Mouse (Mus musculus): ENCODE results near the gene Clnk. TPM values are rescaled to one million over a fixed set of nuclear protein-coding genes. Genes with fewer than 3 reads are reported as not detected.

Clnk gene
- polyA plus RNA-seq, 1 experiment: not detected

DNA sequence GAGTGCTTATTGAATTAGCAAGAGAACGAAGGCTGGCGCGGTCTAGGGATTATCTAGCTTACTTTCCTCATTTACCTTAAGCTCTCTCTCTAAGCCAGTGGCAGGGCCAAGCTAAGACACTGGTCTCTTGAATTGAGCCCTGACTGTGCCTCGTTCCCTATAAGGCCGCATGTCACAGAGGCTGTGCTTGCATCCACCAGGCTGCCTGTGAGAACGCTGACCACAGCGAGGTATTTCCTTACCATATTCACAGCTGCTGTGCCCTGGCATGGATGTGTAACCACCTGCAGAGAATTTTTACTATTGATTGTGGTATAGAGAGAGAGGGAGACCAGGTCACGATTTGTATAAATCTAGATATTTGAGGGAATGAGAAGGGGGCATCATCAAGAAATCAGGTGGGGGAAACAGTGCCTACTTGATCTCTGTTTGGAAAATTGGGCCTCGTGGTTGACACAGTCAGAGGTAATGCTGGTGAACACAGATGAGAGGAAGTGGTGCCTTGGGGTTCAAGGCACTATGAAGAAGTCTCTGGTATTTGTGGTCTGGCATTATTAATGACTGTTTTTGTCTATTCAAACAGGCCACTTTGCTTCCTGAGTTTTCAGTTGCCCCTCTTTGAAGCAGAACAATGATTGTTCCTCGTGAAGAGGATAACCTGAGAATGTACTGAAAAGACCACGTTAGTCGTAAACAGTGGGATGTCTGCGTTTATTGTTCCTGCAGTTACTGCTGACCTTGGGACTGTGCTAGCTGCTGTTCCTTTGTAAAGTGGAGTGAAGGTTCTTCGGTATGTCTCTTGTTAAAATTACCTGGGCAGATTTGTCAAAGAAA, 52.3 kb downstream of the Clnk start:
- H3K27me3 ChIP-seq (ENCODE audit: control insufficient read depth): no peaks in the 10 kb centered on the region
- no peaks in the 10 kb centered on the region for H3K4me1 ChIP-seq (ENCODE audit: control insufficient read depth)
- TF ChIP-seq GATA1 (IDR thresholded peaks at IDR 0.05; ENCODE audit: low read length) (no peak), TAL1 (IDR thresholded peaks at IDR 0.05; ENCODE audit: low read length) (no peak)
- H3K9me3 ChIP-seq (ENCODE audit: control insufficient read depth, low read length): no peaks in the 10 kb centered on the region
- H3K36me3 ChIP-seq (ENCODE audit: control insufficient read depth): no peaks in the 10 kb centered on the region
- H3K4me3 ChIP-seq (replicated peaks): no peak overlapping the region

DNA sequence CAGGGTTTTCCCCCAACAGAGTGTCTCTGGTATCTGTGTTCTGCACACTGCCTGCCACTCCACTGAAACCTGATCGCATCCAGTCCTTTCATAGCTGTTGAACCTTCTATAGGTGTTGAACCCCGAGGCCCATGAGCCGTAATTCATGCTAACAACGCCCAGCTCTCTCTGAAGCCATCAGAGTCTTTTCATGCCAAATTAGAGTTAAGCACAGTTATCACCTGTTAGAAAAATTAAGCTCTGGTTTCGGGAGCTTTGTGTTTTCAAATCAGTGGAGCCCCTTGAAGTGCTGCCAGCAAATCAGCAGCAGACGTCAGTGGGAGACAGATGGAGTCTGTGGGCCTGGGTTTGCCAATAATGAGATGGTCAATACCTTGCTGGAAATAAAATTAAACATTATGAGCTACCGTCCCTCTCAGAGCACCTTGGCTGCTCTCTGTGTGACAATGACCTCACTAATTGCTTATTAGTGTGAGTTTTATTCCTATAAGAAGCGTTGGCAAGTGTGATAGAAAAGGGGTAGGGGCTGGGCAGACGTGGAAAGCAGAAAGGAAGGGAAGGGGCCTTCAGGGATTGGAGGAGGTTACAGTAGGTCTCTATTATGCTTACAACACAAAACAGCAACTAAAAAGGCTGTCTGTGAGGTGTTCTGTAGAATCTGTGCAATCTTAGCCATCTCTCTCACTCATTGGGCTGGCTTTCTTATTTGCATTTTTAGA, 63.1 kb downstream of the Clnk start:
- no peak for TF ChIP-seq TAL1 (IDR thresholded peaks at IDR 0.05; ENCODE audit: low read length)
- TF ChIP-seq GATA1 (IDR thresholded peaks at IDR 0.05; ENCODE audit: low read length): no peak
- no peaks in the 10 kb centered on the region for H3K9me3 ChIP-seq (ENCODE audit: control insufficient read depth, low read length)
- H3K4me3 ChIP-seq (replicated peaks): no peak overlapping the region
- no peaks in the 10 kb centered on the region for H3K36me3 ChIP-seq (ENCODE audit: control insufficient read depth)
- H3K27me3 ChIP-seq (ENCODE audit: control insufficient read depth): no peaks in the 10 kb centered on the region
- H3K4me1 ChIP-seq (ENCODE audit: control insufficient read depth): no peaks in the 10 kb centered on the region

DNA sequence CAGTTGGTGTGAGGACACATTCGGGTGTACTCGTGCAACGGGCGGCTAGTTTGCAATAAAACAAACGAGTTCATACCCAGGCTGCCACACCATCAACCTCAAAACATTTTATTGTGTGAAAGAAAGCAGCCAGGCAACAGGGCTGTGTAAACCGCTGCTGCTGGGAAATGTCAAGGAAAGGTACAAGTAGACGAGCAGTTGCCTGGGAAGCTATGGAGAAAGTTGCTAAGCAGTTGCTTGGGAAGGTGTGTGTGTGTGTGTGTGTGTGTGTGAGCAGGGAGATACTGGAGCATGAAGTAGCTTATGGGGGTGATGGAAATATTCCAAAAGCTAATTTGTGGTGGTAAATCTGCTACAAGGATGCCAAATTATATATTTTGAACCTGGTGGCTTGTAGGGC, 63.7 kb downstream of the Clnk start:
- TF ChIP-seq TAL1 (IDR thresholded peaks at IDR 0.05; ENCODE audit: low read length) (no peak), GATA1 (IDR thresholded peaks at IDR 0.05; ENCODE audit: low read length) (no peak)
- Histone ChIP-seq H3K36me3 (ENCODE audit: control insufficient read depth) (no peaks in the 10 kb centered on the region), H3K9me3 (ENCODE audit: control insufficient read depth, low read length) (no peaks in the 10 kb centered on the region), H3K27me3 (ENCODE audit: control insufficient read depth) (no peaks in the 10 kb centered on the region), H3K4me3 (replicated peaks) (no peak overlapping the region), H3K4me1 (ENCODE audit: control insufficient read depth) (no peaks in the 10 kb centered on the region)

DNA sequence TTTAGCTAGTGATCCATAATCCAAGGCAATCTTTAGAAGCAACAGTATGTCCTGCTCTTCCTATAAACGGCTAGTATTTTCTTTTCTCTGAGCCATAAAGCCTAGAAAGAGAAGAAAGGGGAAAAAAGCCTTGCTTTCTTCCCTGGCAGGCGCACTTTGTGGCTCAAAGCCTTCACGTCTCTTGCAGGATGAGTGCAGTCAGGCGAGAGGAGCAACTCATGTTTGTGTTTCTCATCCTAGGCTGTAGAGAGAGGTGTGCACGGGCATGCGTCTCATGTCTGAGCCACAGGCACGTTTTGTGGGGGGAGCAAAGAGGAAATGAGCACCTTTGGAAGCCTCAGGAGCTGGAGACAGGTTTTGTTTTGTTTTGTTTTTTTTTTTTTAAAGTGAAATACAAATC, 64.2 kb downstream of the Clnk start:
- Histone ChIP-seq H3K4me3 (replicated peaks) (no peak overlapping the region), H3K36me3 (ENCODE audit: control insufficient read depth) (no peaks in the 10 kb centered on the region), H3K4me1 (ENCODE audit: control insufficient read depth) (no peaks in the 10 kb centered on the region), H3K9me3 (ENCODE audit: control insufficient read depth, low read length) (no peaks in the 10 kb centered on the region), H3K27me3 (ENCODE audit: control insufficient read depth) (no peaks in the 10 kb centered on the region)
- TF ChIP-seq GATA1 (IDR thresholded peaks at IDR 0.05; ENCODE audit: low read length) (no peak), TAL1 (IDR thresholded peaks at IDR 0.05; ENCODE audit: low read length) (no peak)

DNA sequence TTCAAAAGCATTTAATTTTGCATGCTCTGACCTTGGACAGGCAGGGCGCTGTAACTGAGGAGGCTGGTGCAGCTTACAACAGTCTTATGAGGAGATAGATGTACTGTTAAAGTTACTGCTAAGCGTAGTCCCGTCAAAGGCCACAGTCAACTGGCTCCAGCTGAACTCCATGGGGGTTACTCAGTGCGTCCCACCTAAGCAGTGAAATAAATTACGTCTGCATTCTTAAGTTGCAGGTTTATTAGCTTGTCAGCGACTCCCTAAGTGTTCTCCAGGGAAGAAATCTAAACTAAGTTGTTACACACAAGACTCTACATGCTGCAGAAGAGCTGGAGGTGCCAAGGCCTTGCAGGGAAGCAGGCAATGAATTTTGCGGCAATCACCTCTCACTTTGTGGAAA, 77.7 kb downstream of the Clnk start:
- H3K9me3 ChIP-seq (ENCODE audit: control insufficient read depth, low read length): no peaks in the 10 kb centered on the region
- H3K36me3 ChIP-seq (ENCODE audit: control insufficient read depth): no peaks in the 10 kb centered on the region
- H3K27me3 ChIP-seq (ENCODE audit: control insufficient read depth): no peaks in the 10 kb centered on the region
- TF ChIP-seq TAL1 (IDR thresholded peaks at IDR 0.05; ENCODE audit: low read length) (no peak), GATA1 (IDR thresholded peaks at IDR 0.05; ENCODE audit: low read length) (no peak)
- H3K4me1 ChIP-seq (ENCODE audit: control insufficient read depth): no peaks in the 10 kb centered on the region
- no peak overlapping the region for H3K4me3 ChIP-seq (replicated peaks)

DNA sequence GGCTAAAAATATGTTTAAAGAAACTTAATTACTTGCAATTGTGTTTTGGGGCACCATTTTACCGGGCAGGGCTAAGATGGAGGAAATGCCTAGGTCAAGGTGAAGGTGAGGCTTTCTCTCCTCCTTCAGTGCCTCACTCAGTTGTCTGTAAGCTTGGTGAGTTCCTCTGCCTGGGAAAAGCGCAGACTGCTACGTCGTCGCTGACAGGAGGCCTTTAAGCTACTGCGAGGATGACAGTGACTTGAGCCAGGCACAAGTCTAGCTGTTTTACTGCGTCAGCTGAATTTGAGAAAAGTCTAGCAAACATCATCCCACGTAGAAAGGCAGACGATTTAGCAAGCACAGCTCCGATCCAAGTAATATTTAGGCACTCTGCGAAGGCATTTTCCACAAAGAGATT, 81.5 kb downstream of the Clnk start:
- TF ChIP-seq GATA1 (IDR thresholded peaks at IDR 0.05; ENCODE audit: low read length) (no peak), TAL1 (IDR thresholded peaks at IDR 0.05; ENCODE audit: low read length) (no peak)
- Histone ChIP-seq H3K36me3 (ENCODE audit: control insufficient read depth) (no peaks in the 10 kb centered on the region), H3K4me1 (ENCODE audit: control insufficient read depth) (no peaks in the 10 kb centered on the region), H3K9me3 (ENCODE audit: control insufficient read depth, low read length) (no peaks in the 10 kb centered on the region), H3K4me3 (replicated peaks) (no peak overlapping the region), H3K27me3 (ENCODE audit: control insufficient read depth) (no peaks in the 10 kb centered on the region)

DNA sequence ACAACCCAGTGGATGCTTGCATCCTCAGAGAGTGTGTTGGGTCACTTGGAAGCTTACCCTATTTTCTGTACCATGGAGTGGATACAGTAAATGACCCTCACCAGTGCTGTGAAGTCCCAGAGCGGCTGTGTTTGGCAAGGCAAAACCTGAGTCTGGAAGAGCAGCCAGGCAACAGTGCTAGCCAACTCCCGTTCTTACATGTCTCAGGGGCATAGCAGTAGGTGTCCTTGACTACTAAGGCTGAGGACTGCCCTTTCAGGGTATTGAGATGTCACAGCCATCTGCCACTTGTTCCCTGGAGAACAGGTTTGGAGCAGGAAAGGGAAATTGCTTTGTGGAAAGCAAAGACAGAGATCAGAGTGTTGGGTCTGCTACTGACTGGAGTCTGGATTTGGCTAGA, 85.5 kb downstream of the Clnk start:
- no peak overlapping the region for H3K4me3 ChIP-seq (replicated peaks)
- no peaks in the 10 kb centered on the region for H3K9me3 ChIP-seq (ENCODE audit: control insufficient read depth, low read length)
- no peaks in the 10 kb centered on the region for H3K4me1 ChIP-seq (ENCODE audit: control insufficient read depth)
- H3K27me3 ChIP-seq (ENCODE audit: control insufficient read depth): no peaks in the 10 kb centered on the region
- H3K36me3 ChIP-seq (ENCODE audit: control insufficient read depth): no peaks in the 10 kb centered on the region
- no peak for TF ChIP-seq TAL1 (IDR thresholded peaks at IDR 0.05; ENCODE audit: low read length)
- TF ChIP-seq GATA1 (IDR thresholded peaks at IDR 0.05; ENCODE audit: low read length): no peak

DNA sequence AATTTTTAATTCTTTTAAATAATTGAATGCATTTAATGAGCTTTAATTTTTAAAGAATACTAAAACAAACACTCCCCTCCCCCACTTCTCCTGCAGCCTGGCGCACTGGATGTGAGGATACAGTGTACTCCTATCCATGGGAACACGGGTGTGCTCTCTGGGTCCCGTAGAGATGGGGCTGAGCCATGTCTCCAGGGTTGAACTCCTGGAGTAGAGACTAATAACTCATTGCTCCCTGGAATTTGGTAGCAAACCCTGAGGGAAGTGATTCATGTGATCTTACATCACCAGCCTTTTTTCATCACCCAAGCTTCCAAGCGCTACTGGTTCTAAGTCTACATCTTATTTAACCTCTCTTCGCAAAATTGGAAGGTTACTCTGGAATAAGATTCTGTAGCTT, 87.8 kb downstream of the Clnk start:
- no peaks in the 10 kb centered on the region for H3K9me3 ChIP-seq (ENCODE audit: control insufficient read depth, low read length)
- TF ChIP-seq GATA1 (IDR thresholded peaks at IDR 0.05; ENCODE audit: low read length) (no peak), TAL1 (IDR thresholded peaks at IDR 0.05; ENCODE audit: low read length) (no peak)
- H3K4me3 ChIP-seq (replicated peaks): no peak overlapping the region
- no peaks in the 10 kb centered on the region for H3K27me3 ChIP-seq (ENCODE audit: control insufficient read depth)
- no peaks in the 10 kb centered on the region for H3K36me3 ChIP-seq (ENCODE audit: control insufficient read depth)
- no peaks in the 10 kb centered on the region for H3K4me1 ChIP-seq (ENCODE audit: control insufficient read depth)

DNA sequence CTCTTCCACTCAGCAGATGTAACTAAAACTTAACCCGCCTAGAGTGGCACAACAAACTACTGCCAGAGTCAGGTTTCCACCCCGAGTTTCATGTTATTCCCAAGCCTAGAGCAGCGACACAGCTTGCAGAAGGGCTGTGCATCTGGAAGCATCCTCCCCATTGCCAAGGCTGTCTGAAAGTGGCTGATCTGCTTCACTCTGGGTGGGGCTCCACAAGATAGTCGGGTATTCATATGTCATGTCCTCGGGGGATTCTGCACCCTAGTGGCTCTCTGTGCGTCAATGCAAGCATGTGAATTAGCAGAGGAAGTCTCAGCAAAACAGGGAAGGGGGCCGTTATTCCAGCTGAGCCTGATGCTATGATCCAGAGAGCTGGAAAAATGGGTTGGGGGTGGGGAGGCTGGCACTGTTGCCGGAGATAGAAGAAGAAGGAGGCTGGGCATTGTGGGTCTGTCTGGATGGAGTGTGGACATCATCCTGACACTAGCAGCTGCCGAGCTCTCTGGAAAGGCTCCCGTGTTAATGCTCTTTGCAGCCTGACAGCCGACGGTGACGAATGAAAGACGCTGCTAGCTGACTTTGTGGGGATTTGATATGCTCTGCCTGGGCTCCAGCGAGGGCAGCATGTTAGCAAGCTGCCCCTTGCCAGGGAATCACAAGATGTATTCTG, 88.6 kb downstream of the Clnk start:
- Histone ChIP-seq H3K4me1 (ENCODE audit: control insufficient read depth) (no peaks in the 10 kb centered on the region), H3K36me3 (ENCODE audit: control insufficient read depth) (no peaks in the 10 kb centered on the region), H3K4me3 (replicated peaks) (no peak overlapping the region), H3K9me3 (ENCODE audit: control insufficient read depth, low read length) (no peaks in the 10 kb centered on the region), H3K27me3 (ENCODE audit: control insufficient read depth) (no peaks in the 10 kb centered on the region)
- TF ChIP-seq GATA1 (IDR thresholded peaks at IDR 0.05; ENCODE audit: low read length) (no peak), TAL1 (IDR thresholded peaks at IDR 0.05; ENCODE audit: low read length) (no peak)

Data from erythroblast, embryonic 14.5 days (primary cell).